Mouse (Mus musculus) ovary, postnatal 36 days (tissue): ENCODE measurements around the gene Eng.

ENCODE experiments used
- DNase-seq: peaks from one replicate; pipeline ENCODE4 v3.0.0; 2022; ENCODE audit warnings: low spot score, mixed read lengths

Gene Eng

DNA sequence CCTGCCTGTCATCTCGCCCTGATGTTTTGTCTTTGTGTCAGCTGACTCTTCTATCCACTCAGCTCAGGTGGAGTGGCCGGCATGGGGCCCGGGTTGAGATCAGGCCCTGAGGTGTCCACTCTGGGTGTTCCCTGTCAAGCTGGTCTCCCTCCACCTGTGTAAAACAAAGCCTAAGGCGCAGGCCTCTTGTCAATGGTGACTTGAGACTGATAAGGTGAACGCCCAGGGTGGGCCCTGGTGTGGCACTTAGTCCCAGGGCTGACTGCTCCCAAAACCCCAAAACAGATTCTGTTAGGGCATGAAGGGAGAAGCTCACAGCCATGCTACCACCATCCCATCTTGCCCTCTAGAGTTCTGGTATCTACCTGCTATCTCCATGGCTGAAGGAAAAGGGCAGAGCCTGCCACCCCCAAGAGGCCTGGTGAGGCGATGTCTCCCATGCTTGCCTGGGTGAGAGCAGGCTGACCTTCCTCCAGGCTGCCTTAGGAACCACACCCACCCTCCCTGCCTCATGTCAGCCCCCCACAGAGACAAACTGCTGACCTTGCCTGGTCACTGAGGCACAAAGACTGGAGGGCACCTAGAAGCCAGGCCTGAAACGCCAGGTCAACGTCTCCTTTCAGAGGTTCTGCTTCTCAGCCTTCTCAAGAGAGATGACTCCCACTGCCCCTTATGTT lies 1.5 kb upstream of the Eng start:
- DNase-seq: no peak

DNA sequence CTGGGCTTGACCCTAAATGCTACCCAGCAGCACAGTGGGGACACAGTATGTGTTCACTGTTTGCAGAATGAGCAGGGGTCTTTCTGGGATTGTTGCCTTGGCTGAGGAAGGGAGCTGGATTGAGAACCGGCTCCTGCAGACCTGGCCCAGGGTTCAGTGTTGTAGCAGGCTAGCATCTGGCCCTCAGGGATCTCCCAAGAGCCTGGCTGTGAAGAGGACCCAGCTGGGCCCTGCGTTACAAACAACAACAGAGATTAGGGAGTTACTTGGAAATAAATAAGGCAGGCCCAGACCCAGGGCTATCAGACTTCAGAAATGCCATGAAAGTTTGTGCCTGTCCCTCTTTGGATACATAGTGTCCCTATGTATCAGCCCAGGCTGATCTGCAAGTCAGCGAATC lies 748 bp upstream of the Eng start:
- no peak for DNase-seq

DNA sequence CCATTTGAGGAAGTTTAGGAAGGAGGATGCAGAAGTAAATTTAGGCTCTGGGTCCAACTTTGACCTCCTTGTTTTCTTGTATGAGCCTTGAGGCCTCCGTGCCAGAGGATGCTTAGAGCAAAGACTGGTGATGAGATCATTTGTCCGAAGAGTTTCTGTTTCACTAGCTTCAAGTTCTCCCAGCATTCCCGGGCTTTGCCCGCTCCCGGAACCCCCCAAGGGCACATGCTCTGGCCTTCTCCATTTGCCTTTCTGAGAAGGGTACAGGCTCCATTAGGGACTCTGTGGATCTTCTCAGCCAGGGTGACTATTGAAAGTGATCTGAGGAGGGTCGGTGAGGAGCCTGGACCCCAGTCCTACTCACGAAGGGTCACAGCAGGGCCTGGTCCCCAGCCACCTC lies 971 bp downstream of the Eng start:
- DNase-seq: no peak

DNA sequence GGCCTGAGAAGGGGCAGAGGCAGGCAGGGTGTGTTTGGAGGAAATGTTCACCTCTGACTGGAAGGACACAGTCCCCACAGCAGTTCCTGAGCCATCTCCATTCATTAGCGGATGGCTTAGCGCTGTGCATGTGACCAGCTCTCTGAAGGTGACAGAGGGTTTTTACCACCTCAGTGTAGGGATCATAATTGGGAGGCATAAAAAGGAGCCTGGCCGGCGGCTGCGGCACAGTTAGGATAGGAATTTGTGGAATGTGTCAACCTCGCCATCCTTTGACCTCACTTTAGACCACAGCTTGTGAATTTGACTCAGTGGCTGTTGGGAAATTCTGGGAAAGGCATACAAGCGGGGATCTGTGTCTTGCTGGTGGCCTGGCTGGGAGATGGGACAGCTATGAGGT lies 7.4 kb downstream of the Eng start:
- DNase-seq: no peak

DNA sequence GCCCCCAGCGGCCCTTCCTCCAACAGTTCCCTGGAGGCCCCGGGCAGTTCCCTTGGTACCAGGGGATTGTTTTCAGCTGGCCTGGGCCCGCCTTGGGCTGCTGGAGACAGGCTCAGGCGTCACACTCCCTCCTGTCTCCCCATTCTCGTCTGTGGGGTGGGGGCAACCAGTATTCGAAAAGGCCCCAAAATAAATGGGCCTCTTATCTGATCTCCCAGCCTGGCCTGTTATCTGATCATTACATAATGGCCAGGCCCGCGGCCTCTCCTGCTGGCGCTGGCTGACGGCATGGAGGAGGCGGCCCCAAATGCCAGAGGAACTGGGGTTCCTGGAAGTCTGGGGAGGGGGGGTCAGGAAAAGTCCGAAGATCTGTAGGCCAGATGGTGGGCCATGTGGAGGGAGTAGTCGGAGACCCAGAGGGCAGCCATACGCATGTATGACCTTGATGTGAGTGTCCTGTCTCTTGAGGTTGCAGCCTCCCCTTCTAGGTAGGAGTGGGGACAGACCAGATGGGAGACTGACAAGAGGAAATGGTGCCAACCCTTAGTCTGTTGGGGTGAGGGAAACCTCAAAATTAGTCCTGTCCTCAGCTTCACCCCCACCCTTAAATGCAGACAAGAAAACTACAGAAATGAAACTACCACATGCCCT lies 8.5 kb downstream of the Eng start:
- DNase-seq: no peak

DNA sequence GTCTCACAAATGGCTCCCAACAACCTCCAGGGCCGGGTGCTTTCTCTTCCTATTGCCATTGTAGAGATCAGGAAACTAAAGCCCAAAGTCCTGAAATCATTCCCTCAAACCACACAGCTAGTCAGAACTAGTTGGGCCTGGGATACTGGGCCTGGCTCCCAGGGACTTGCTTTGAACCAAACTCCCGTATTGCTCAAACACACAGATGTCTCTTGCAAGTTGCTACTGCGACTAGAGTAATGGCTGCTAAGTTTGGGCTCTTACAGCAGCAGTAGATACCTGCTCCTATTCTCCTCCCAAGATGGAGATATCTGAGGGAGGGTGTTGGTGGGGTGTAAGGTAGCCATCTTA lies 9.0 kb downstream of the Eng start:
- DNase-seq: no peak

DNA sequence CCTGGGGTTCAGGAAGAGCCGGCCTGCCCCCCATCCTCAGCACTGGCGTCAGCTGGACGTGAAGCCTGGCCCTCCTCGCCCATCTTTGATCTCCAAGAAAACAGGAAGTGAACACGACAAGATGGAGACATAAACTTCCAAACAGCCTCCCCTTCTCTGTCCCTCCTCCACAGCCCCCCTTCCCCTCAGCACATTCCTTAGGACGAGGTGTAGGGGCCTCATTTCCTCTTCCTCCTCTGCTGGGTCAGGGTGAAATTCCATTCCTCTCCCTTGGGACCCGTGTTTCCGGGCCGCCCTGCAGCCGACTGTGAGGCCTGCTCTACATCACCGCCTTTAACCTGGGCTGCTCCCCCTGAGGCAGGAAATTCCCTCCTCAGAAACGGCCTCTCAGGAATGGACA lies 9.4 kb downstream of the Eng start:
- no peak for DNase-seq

DNA sequence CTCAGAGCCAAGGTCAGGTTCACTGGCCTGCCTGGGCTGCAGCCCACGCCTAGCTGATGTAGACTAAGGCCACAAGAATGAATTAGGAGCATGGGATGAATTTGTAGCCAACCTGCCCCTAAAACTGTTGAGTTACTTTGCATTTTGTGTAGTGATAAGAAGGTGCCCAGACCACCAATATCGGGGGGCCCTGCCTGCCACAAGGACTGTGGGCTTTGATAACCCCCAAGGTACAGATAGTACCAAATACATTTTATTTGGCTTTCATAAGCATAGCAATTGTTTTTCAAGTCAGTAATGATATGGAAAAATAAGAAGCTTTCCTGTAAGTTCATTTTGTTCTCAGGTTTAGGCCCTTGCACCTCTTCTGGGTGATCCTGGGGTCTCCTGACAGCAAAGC lies 12.5 kb downstream of the Eng start:
- DNase-seq: no peak

DNA sequence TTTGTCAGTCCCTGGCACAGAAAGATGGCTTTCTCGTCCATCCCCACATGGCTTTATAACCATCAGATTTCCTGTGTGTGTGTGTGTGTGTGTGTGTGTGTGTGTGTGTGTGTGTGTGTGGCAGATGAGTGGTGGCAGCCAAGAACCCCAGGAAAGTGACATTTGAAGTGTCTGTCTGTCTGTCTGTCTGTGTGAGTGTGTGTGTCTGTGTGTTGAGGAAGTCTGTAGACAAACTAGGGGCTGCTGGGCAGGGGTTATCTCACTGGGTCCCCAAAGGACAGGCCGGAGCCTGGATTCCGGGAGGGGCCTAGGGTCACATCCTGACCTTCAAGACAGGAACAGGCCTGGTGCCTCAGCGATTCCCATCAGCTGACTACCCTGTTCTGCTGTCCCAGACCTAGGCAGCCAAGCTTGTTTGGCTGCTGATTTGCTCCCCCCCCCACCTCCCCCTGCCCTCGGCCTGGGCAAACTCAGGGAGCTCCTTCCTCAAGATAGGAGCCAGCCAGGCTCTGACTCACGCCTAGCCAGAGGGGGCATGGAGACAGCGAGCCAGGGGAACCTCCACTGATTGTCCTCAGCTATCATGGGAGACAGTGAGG lies 15.2 kb downstream of the Eng start:
- no peak for DNase-seq

DNA sequence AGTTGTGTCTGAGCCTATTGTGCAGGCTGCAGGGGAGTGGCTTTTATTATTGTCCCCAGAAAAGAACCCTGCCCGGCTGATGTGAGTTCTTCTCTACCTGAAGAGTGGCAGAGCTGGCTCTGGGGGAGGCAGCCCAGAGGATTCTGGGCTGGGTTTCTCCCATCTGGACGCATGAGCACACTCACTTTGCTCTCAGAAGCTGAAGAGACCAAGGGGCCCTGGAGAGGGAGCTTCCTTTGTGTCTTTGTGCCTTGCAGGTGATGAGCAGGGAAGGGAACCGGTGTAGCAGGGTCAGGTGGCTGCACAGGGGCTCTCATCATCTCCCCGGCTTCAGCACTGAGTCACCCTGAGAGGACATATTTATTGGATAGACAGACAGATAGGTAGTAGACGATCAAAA lies 15.9 kb downstream of the Eng start:
- no peak for DNase-seq

DNA sequence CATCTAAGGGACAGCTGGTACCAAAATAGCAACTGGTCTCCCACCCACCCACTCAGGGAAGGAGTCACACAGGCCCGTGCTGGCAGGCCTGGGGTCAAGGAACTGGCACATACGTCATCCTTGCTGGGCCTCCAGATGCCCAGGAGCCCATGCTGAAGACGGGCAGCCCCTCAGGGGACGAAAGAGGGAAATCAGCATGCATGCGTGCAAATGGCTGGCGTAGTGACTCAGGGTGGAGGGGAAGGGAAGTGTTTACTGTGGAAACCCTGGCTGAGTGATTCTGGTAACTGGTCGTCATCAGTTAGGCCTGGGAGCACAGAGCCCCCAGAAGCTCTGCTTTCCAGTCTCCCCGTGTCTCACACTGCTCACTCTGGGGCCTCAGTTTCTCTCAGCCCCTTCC lies 18.9 kb downstream of the Eng start:
- DNase-seq: no peak

DNA sequence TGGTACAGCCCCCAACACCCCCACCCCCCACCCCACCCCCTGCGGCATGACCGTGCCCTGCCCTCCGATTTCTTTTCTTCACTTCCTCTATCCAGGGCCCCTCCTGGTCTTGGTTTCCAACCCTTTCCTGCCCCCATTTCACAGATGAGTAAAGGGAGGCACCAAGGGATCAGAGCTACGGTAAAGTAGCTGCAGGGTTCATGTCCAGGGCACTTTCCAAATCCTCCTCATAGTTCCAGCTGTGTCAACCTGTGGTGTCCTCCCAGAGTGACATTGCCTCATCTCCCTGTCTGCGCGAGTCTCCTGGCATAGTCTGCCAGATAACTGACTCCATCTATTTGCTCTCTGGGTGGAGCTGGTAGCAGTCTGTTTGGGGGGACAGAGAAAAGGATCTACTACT lies 19.5 kb downstream of the Eng start:
- no peak for DNase-seq

DNA sequence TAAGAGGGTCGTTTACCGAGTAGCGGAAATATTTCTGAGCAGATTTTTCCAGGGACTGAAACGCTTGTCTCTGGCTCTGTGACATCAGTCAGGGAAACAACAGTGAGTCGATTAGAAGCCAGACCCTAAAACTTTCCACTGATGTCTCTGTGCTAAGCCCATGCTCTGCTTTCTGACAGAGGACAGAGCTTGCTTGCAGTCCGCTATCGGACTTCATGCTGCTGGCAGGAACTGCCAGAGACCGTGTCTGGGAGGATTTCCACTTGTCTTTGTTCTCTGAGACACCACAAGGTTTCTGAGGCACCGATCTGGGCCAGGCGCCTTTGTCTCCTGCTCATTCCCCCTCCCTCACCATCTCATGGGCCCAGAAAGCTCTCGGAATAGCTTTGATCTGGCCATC lies 21.4 kb downstream of the Eng start:
- no peak for DNase-seq

DNA sequence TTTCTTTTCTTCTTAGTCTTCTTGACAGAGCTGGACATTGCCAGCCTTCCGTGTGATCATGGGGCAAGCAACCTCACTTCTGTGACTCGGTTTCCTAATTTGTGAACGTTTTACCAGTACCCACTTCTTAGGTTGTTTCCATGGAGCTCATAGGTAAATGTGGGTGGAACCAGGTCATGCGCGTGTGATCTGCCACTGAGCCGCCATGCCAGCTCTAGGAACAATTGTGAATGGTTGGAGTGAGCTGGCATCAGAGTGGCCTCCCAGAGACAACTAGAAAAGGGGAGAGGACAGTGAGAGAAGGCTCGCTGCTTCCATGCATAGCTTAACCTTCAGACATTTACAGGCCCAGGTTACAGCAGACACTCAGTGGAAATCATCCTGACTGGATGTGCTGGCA lies 21.8 kb downstream of the Eng start:
- no peak for DNase-seq

DNA sequence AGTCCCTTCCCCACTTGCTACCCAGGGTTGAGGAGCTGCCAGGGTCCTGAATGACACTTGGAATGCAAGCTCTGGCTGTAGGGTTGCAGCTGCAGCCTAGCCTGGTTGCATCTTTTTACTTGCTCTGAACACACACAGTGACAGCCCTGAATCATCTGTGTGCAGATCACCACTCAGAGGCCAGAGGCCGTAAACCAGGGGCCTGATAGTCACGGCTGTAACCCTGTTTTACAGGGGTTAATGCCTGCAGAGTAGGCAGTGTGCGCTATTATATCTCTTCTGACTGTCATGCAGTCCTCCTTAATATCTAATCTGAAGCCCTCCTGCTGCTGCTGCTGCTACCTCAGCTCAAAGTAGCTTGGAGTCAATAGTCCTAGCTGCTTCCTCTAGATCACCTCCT lies 23.5 kb downstream of the Eng start:
- DNase-seq: no peak

DNA sequence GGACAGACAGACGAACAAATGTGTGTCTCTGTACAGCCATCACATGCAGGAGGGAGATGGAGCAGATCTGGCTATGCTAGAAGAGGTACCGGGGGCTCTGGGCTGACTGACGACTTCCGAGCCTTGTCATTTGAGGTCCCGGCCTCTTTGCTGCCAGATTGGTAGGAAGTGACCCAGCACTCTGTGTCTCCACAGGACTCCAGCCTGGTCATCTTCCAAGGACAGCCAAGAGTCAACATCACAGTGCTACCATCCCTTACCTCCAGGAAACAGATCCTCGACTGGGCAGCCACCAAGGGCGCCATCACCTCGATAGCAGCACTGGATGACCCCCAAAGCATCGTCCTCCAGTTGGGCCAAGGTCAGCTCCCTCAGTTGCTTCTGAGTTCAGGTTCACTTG lies 24.8 kb downstream of the Eng start:
- no peak for DNase-seq

DNA sequence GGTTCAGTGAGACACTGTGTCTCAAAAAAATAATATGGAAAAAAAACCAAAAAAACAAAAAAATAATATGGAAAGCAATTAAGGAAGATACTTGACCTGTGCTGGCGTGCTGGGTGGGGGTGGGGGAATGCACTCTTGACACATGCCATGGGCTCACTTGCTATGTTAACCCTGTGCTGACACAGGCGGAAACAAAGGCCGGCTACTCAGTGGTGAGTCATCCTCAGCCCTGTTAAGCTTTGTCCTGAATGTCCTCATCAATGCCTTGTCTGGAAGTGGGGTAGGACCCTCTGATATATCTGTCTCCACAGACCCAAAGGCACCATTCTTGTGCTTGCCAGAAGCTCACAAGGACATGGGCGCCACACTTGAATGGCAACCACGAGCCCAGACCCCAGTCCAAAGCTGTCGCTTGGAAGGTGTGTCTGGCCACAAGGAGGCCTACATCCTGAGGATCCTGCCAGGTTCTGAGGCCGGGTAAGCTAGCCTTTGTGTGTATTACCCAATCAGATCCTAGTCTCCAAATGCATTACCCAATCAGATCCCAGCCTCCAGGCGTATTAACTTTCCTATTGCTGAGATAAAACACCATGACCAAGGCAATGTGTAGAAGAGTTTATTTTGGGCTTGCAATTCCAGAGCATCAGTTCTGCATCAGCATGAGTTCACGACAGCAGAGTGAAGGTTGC lies 25.7 kb downstream of the Eng start:
- no peak for DNase-seq

DNA sequence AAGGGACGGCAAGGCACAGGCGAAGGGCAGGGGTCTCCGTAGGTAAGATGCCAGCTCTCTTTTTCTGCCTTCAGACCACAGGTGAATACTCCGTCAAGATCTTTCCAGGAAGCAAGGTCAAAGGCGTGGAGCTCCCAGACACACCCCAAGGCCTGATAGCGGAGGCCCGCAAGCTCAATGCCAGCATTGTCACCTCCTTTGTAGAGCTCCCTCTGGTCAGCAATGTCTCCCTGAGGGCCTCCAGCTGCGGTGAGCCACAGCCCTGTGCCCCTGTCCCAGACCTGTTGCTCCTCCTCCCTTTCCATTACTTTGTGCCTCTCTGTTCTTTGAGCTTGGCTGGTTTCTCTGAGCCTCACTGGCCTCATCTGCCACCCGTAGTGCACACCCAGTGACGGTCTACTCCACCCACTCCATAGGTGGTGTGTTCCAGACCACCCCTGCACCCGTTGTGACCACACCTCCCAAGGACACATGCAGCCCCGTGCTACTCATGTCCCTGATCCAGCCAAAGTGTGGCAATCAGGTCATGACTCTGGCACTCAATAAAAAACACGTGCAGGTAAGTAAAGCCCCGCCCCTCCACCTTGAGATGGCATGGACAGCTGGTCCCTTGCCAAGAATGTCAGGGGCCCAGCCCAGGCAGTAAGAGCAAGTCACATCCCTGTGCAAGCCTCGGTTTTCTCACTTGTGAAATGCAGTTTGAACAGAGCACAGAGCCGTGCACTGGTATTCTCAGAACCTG lies 27.0 kb downstream of the Eng start:
- no peak for DNase-seq

DNA sequence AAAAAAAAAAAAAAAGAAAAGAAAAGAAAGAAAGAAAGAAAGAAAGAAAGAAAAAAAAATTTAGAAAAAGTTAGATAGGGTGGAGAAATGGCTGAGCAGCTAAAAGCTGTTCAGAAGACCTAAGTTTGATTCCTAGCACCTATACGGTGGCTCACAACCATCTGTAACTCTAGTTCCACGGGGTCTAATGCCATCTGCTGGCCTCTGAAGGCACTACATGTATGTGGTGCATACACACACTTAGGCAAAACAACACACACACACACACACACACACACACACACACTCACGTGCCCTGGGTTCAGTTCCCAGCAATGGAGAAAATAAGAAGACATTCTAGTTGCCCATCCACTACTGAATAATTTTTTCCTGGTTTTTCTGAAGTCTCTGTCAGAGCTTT lies 30.4 kb downstream of the Eng start:
- no peak for DNase-seq

DNA sequence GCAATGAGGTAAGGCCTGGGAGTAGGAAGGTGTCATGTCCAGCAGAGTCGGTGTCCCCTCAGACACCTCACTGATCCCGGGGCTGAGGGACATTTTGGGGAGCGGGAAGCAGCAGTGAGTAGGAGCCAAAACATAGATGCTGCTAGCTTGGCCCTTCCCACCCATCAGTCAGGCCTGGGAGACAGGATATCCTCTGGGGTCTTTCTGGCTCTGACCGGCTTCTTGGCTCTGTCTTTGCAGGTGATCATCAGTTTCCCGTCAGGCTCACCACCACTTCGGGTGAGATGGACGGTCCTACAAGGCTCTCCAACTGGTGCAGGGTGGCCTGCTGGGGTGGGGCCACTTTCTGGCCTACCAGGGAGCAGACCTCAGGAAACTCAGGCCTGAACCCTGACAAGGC lies 31.3 kb downstream of the Eng start:
- no peak for DNase-seq

DNA sequence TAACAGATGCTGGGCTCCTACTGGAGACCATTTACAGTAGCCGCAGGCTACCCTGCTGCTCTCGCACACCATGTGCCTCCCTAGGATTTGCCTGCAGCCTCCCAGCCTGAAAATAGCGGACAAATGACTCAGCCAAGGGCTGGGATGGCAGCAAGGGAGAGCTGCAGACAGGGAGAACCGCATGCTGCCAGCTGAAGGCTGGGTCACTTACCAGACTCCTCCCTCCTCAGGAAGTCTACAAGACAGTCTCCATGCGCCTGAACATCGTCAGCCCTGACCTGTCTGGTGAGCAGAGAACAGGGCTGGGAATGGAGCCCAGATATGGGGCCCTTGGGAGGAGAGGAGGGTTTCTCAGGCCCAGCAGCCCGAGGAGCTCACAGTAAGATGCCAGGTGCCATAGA lies 33.7 kb downstream of the Eng start:
- DNase-seq: no peak

DNA sequence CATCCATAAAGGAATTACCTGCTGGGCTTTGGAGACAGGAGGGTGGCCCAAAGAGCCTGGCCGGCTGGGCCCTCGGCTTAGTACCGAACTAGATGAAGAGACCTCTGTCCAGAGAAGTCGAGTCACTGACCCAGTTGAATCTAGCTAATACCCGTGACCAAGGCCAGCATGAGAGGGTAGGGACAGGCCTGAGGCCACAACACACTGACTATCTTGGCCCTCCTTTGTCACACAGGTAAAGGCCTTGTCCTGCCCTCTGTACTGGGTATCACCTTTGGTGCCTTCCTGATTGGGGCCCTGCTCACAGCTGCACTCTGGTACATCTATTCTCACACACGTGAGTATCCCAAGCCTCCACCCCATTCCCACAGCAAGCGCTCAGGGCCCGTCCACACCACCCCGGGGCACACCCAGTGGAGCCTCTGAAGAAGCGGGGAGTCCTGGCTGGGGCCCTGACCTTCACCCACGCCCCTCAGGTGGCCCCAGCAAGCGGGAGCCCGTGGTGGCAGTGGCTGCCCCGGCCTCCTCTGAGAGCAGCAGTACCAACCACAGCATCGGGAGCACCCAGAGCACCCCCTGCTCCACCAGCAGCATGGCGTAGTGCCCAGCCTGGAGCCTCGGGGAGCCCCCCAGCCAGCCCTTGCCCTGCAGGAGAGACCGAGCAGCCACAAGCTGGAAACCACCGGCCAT lies 34.7 kb downstream of the Eng start:
- no peak for DNase-seq
